Mouse (Mus musculus): ENCODE measurements around the gene Gm49361. TPM values are rescaled to one million over a fixed set of nuclear protein-coding genes. Genes with fewer than 3 reads are reported as not detected.

Gene Gm49361
- polyA plus RNA-seq (2014; fragmentation: Nextera tagmentation; extraction: Ambion mirVana), result not detected in 2 replicates

DNA sequence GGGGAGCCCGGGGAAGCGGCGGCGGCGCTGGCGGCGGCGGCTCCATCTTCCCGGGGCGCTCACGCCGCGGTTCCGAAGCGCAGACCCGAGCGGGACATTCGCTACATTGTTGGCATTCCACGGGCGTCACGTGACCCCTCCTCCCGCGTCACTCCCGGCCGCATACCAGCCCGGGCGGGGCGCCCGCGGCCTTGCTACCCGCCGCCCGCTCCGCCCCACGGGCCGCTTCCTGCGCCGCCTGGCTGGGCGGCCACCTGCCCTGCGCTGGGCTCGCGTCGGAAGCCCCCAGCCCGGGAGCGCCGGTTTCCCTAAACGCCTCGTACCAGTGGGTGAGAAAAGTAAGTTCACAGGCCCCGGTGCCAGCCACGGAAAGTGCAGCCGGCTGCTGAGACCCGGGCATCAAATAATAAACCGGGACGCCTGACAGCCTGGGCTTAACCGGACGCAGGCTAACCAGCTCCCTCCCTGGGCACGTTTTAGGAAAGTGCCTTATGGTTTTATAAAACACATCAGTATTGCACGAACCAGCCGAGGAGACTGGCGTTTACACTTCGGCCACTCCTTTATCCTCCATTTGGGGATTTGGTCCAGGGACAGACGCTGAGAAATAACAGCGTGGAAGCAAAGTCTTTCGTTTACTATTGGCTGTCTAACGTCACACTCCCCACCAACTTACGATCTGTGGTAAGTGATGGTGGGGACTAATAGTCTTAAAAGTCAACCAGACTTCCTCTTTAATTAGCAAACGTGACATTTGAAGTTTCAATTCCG, at the start of gene Gm49361:
Gm49361 (minus strand) TSS at position 103 of the 771 bp plus-strand sequence.
- no peaks in the 10 kb centered on the region for H3K27me3 ChIP-seq (ENCODE audit: control insufficient read depth, insufficient read depth, low read length)
- H3K27ac ChIP-seq (ENCODE audit: low read depth, low read length), result peak within 1 kb of the TSS; percentile 92
- peak within 1 kb of the TSS; percentile 96 for H3K4me3 ChIP-seq (ENCODE audit: low read length)
- peak within 1 kb of the TSS; percentile 98 for H3K9ac ChIP-seq (ENCODE audit: low read depth, low read length)
- no peaks in the 10 kb centered on the region for H3K9me3 ChIP-seq (ENCODE audit: control insufficient read depth, low read length)
- peak within 1 kb of the TSS; percentile 76 for H3K4me2 ChIP-seq (replicated peaks; ENCODE audit: low read depth, low read length)
- H3K36me3 ChIP-seq (ENCODE audit: control insufficient read depth, insufficient read depth, low read length), result no peaks in the 10 kb centered on the region
- H3K4me1 ChIP-seq (ENCODE audit: control insufficient read depth, insufficient read depth, low read length), result peaks cover 9% of the 10 kb centered on the region; the same call in 1 of the 2 replicates
- under 1% methylated on average over 50 of the region's 68 CpGs for WGBS
- ATAC-seq (ENCODE audit: low FRiP score, low TSS enrichment), result peak; percentile 85

DNA sequence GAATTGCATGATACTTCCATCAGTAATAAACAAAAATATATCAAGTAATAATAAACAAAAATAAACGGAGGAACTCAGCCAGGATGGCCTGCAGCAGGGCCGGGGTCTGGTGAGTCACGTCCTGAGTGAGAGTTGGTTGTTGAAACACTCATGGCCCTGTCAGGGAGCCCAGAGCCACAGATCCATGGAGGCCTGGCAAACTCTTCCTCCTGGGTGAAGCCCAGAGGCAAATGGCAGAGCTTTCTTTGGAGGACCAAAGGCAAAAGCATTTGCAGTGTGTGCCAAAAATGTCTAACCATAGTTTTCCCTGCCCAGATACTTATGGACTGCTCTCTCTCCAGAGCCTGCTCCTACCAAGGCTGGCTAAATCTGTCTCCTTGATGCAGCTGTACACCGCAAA, 45.3 kb upstream of the Gm49361 start:
- no peak overlapping the region for H3K4me3 ChIP-seq (ENCODE audit: low read length)
- no peaks in the 10 kb centered on the region for H3K36me3 ChIP-seq (ENCODE audit: control insufficient read depth, insufficient read depth, low read length)
- WGBS, result 82% methylated on average over 4 of the region's 4 CpGs
- no peak overlapping the region for H3K4me2 ChIP-seq (replicated peaks; ENCODE audit: low read depth, low read length)
- ATAC-seq (ENCODE audit: low FRiP score, low TSS enrichment), result no peak
- H3K4me1 ChIP-seq (ENCODE audit: control insufficient read depth, insufficient read depth, low read length), result no peaks in the 10 kb centered on the region
- H3K9me3 ChIP-seq (ENCODE audit: control insufficient read depth, low read length), result no peaks in the 10 kb centered on the region
- H3K9ac ChIP-seq (ENCODE audit: low read depth, low read length), result no peak overlapping the region
- no peak overlapping the region for H3K27ac ChIP-seq (ENCODE audit: low read depth, low read length)
- no peaks in the 10 kb centered on the region for H3K27me3 ChIP-seq (ENCODE audit: control insufficient read depth, insufficient read depth, low read length)

DNA sequence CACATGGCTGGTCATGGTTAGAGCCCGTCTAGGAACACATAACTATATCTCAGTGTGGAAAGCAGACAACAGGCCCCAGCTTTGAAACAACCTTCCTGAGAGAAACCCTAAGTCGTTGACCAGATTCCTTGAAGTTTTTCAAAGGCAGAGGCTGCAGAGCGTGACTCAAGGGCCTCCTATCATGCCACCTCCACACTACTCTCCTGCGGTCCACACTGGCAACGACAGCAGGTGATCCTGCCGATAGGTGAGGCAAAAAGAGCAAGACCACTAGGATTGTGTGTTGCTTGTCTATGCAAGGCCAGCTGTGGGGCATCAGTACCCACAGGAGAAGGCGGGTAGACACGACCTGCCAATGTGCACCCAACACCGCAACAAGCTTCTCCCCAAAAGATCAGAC, 43.9 kb upstream of the Gm49361 start:
- 87% methylated on average over 9 of the region's 9 CpGs for WGBS
- Histone ChIP-seq H3K27ac (ENCODE audit: low read depth, low read length) (no peak overlapping the region), H3K4me3 (ENCODE audit: low read length) (no peak overlapping the region), H3K4me1 (ENCODE audit: control insufficient read depth, insufficient read depth, low read length) (no peaks in the 10 kb centered on the region), H3K27me3 (ENCODE audit: control insufficient read depth, insufficient read depth, low read length) (no peaks in the 10 kb centered on the region), H3K36me3 (ENCODE audit: control insufficient read depth, insufficient read depth, low read length) (no peaks in the 10 kb centered on the region), H3K4me2 (replicated peaks; ENCODE audit: low read depth, low read length) (no peak overlapping the region), H3K9ac (ENCODE audit: low read depth, low read length) (no peak overlapping the region), H3K9me3 (ENCODE audit: control insufficient read depth, low read length) (no peaks in the 10 kb centered on the region)
- no peak for ATAC-seq (ENCODE audit: low FRiP score, low TSS enrichment)

- WGBS, result 65% methylated on average over 2 of the region's 2 CpGs
- H3K4me3 ChIP-seq (ENCODE audit: low read length), result no peak overlapping the region
- no peaks in the 10 kb centered on the region for H3K9me3 ChIP-seq (ENCODE audit: control insufficient read depth, low read length)
- no peak overlapping the region for H3K27ac ChIP-seq (ENCODE audit: low read depth, low read length)
- H3K9ac ChIP-seq (ENCODE audit: low read depth, low read length), result no peak overlapping the region
- no peaks in the 10 kb centered on the region for H3K27me3 ChIP-seq (ENCODE audit: control insufficient read depth, insufficient read depth, low read length)
- H3K4me1 ChIP-seq (ENCODE audit: control insufficient read depth, insufficient read depth, low read length), result no peaks in the 10 kb centered on the region
- ATAC-seq (ENCODE audit: low FRiP score, low TSS enrichment), result no peak
- no peak overlapping the region for H3K4me2 ChIP-seq (replicated peaks; ENCODE audit: low read depth, low read length)
- no peaks in the 10 kb centered on the region for H3K36me3 ChIP-seq (ENCODE audit: control insufficient read depth, insufficient read depth, low read length)
Observed at GRCm38 (mm10) chr14:57789311-57789710, 43.4 kb upstream of the Gm49361 start.

DNA sequence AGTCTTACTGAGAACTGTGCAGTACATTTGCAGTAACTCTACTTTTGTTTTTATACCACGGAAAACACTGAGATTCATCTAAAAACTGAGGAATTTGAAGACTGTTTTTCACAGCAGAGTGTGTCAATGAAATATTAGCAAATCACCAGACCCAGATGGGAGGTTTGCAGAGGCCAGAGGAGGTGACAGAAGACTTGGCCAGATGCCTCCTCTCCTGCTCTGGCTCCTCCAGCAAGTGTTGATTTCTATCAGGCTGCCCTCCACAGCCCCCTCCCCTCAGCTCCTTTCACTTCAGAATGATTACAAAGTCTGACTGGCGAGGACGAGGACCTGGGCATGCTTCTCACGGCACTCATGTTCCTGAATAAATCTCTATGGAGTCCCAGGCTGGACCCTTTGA, 41.5 kb upstream of the Gm49361 start:
- no peak for ATAC-seq (ENCODE audit: low FRiP score, low TSS enrichment)
- WGBS, result 59% methylated on average over 4 of the region's 4 CpGs
- Histone ChIP-seq H3K27me3 (ENCODE audit: control insufficient read depth, insufficient read depth, low read length) (no peaks in the 10 kb centered on the region), H3K9ac (ENCODE audit: low read depth, low read length) (no peak overlapping the region), H3K4me3 (ENCODE audit: low read length) (no peak overlapping the region), H3K4me2 (replicated peaks; ENCODE audit: low read depth, low read length) (no peak overlapping the region), H3K27ac (ENCODE audit: low read depth, low read length) (no peak overlapping the region), H3K9me3 (ENCODE audit: control insufficient read depth, low read length) (no peaks in the 10 kb centered on the region), H3K4me1 (ENCODE audit: control insufficient read depth, insufficient read depth, low read length) (no peaks in the 10 kb centered on the region), H3K36me3 (ENCODE audit: control insufficient read depth, insufficient read depth, low read length) (no peaks in the 10 kb centered on the region)

GRCm38 (mm10) chr14:57772157-57772815, 26.4 kb upstream of the Gm49361 start:
- no peaks in the 10 kb centered on the region for H3K9me3 ChIP-seq (ENCODE audit: control insufficient read depth, low read length)
- no peak for ATAC-seq (ENCODE audit: low FRiP score, low TSS enrichment)
- WGBS, result 86% methylated on average over 6 of the region's 6 CpGs

GRCm38 (mm10) chr14:57769102-57769501, 23.2 kb upstream of the Gm49361 start:
- ATAC-seq (ENCODE audit: low FRiP score, low TSS enrichment), result no peak
- H3K27ac ChIP-seq (ENCODE audit: low read depth, low read length), result no peak overlapping the region
- no peaks in the 10 kb centered on the region for H3K36me3 ChIP-seq (ENCODE audit: control insufficient read depth, insufficient read depth, low read length)
- no peak overlapping the region for H3K4me2 ChIP-seq (replicated peaks; ENCODE audit: low read depth, low read length)
- no peak overlapping the region for H3K9ac ChIP-seq (ENCODE audit: low read depth, low read length)
- no peaks in the 10 kb centered on the region for H3K27me3 ChIP-seq (ENCODE audit: control insufficient read depth, insufficient read depth, low read length)
- H3K9me3 ChIP-seq (ENCODE audit: control insufficient read depth, low read length), result no peaks in the 10 kb centered on the region
- H3K4me3 ChIP-seq (ENCODE audit: low read length), result no peak overlapping the region
- WGBS, result 92% methylated on average over 5 of the region's 5 CpGs
- H3K4me1 ChIP-seq (ENCODE audit: control insufficient read depth, insufficient read depth, low read length), result no peaks in the 10 kb centered on the region

More at GRCm38 (mm10) chr14:57772157-57772815, 26.4 kb upstream of the Gm49361 start:
- H3K4me2 ChIP-seq (replicated peaks; ENCODE audit: low read depth, low read length), result no peak overlapping the region
- H3K4me3 ChIP-seq (ENCODE audit: low read length), result no peak overlapping the region
- H3K36me3 ChIP-seq (ENCODE audit: control insufficient read depth, insufficient read depth, low read length), result no peaks in the 10 kb centered on the region
- H3K27ac ChIP-seq (ENCODE audit: low read depth, low read length), result no peak overlapping the region
- H3K9ac ChIP-seq (ENCODE audit: low read depth, low read length), result no peak overlapping the region
- no peaks in the 10 kb centered on the region for H3K4me1 ChIP-seq (ENCODE audit: control insufficient read depth, insufficient read depth, low read length)
- H3K27me3 ChIP-seq (ENCODE audit: control insufficient read depth, insufficient read depth, low read length), result no peaks in the 10 kb centered on the region

- H3K27ac ChIP-seq (ENCODE audit: low read depth, low read length), result no peak overlapping the region
- no peaks in the 10 kb centered on the region for H3K36me3 ChIP-seq (ENCODE audit: control insufficient read depth, insufficient read depth, low read length)
- H3K4me1 ChIP-seq (ENCODE audit: control insufficient read depth, insufficient read depth, low read length), result no peaks in the 10 kb centered on the region
- no peak for ATAC-seq (ENCODE audit: low FRiP score, low TSS enrichment)
- no peaks in the 10 kb centered on the region for H3K27me3 ChIP-seq (ENCODE audit: control insufficient read depth, insufficient read depth, low read length)
- no peak overlapping the region for H3K9ac ChIP-seq (ENCODE audit: low read depth, low read length)
- H3K4me2 ChIP-seq (replicated peaks; ENCODE audit: low read depth, low read length), result no peak overlapping the region
- WGBS, result 63% methylated on average over 10 of the region's 10 CpGs
- H3K9me3 ChIP-seq (ENCODE audit: control insufficient read depth, low read length), result no peaks in the 10 kb centered on the region
- H3K4me3 ChIP-seq (ENCODE audit: low read length), result no peak overlapping the region
Observed at GRCm38 (mm10) chr14:57760447-57761412, 14.8 kb upstream of the Gm49361 start.
